Mouse (Mus musculus): ENCODE data around the gene Spata48. TPM values are rescaled to one million over a fixed set of nuclear protein-coding genes. Genes with fewer than 3 reads are reported as not detected.

Spata48 gene
- polyA plus RNA-seq, 1 experiment from 2014 or later = 3.2 TPM

Other genes with a start within 250 kb of the Spata48 start
- 0.41 and 0.83 TPM in 2 replicates for gene Zpbp, start 314 bp downstream of the Spata48 start, polyA plus RNA-seq (2014; fragmentation: Nextera tagmentation; extraction: Ambion mirVana)
- not detected in 2 replicates for gene 4930512M02Rik, start 165.7 kb downstream of the Spata48 start, polyA plus RNA-seq (2014; fragmentation: Nextera tagmentation; extraction: Ambion mirVana)
- gene Ikzf1, start 222.9 kb downstream of the Spata48 start, polyA plus RNA-seq (2014; fragmentation: Nextera tagmentation; extraction: Ambion mirVana) = 1.7 and 1.9 TPM in 2 replicates

Data from limb, embryonic 11.5 days (tissue).